Mouse (Mus musculus) CH12.LX (cell line): ENCODE measurements at regions not wholly inside any gene's neighbourhood (a gene's known extent, or its start where the extent isn't known, plus 50 kb on each side); places are given as distances from the start of the nearest gene placed in this dataset.

Experiments used
- DNase-seq: peaks from one replicate; pipeline ENCODE4 v3.0.0-alpha.2; 2013; ENCODE audit errors: extremely low read depth
- H3K27ac ChIP-seq: 2 replicates; pipeline ENCODE4 v1.5.1; 2012; ENCODE audit warnings: low read depth, mild to moderate bottlenecking, control low read depth, moderate library complexity; ENCODE audit not compliant: insufficient read depth
- H3K27me3 ChIP-seq: replicated peaks from 2 replicates; pipeline ENCODE3; 2012; ENCODE audit warnings: inconsistent platforms
- H3K36me3 ChIP-seq, 2 experiments: replicated peaks in 1 of 2; 2 replicates each; pipeline versions ENCODE3 to v1.6.1; 2012; ENCODE audit warnings: inconsistent platforms in 1 of 2, low read length in 1 of 2, mild to moderate bottlenecking in 1 of 2, mixed read lengths in 1 of 2, moderate library complexity in 1 of 2; ENCODE audit not compliant: control insufficient read depth in 1 of 2, insufficient read depth in 1 of 2
- H3K4me1 ChIP-seq, 2 experiments: 2 replicates each; pipeline ENCODE4 v1.6.1; 2012; ENCODE audit warnings: inconsistent platforms in 1 of 2, moderate library complexity in 1 of 2; ENCODE audit not compliant: insufficient read depth in 2 of 2, control insufficient read depth in 1 of 2
- H3K4me2 ChIP-seq: 2 replicates; pipeline ENCODE4 v1.6.1; 2012; ENCODE audit warnings: low read depth, mild to moderate bottlenecking, control low read depth; ENCODE audit not compliant: poor library complexity, insufficient read depth, severe bottlenecking
- H3K4me3 ChIP-seq, 3 experiments: fragments of 150-350 bp in 1 of 3; sonication (generic) in 1 of 3; replicated peaks in 1 of 3; 2 replicates each; pipeline versions ENCODE3 to v1.5.1; 2011 to 2012; ENCODE audit warnings: low read depth in 2 of 3, low read length in 2 of 3, mild to moderate bottlenecking in 2 of 3, moderate library complexity in 2 of 3, control low read depth in 1 of 3, improper control_type of control experiment in 1 of 3, inconsistent platforms in 1 of 3, mixed read lengths in 1 of 3; ENCODE audit not compliant: poor library complexity in 1 of 3
- H3K79me2 ChIP-seq: replicated peaks from 2 replicates; pipeline ENCODE4 v1.6.1; 2012; ENCODE audit warnings: mild to moderate bottlenecking, moderate library complexity; ENCODE audit not compliant: control insufficient read depth, poor library complexity, insufficient read depth, severe bottlenecking; ENCODE audit errors: extremely low read depth
- H3K9ac ChIP-seq: 2 replicates; pipeline ENCODE4 v1.6.1; 2012; ENCODE audit warnings: low read depth, mild to moderate bottlenecking, control low read depth, moderate library complexity; ENCODE audit not compliant: insufficient read depth
- H3K9me3 ChIP-seq: replicated peaks from 2 replicates; pipeline ENCODE3; 2012; ENCODE audit warnings: low read length, inconsistent platforms, mixed read lengths
- BHLHE40 ChIP-seq: IDR thresholded peaks from 2 replicates; pipeline ENCODE4 v1.6.1; 2011; ENCODE audit warnings: mild to moderate bottlenecking, low read depth, low read length, improper control_type of control experiment
- CHD2 ChIP-seq: IDR thresholded peaks from 2 replicates; pipeline ENCODE4 v1.6.1; 2011; ENCODE audit warnings: low read length, improper control_type of control experiment
- CTCF ChIP-seq, 2 experiments: IDR thresholded peaks in 1 of 2; conservative IDR thresholded peaks in 1 of 2; 2 replicates each; pipeline ENCODE4 v1.5.1; 2011 to 2012; ENCODE audit warnings: low read depth in 2 of 2, low read length in 2 of 2, improper control_type of control experiment in 1 of 2, inconsistent platforms in 1 of 2, mild to moderate bottlenecking in 1 of 2, moderate library complexity in 1 of 2
- ELF1 ChIP-seq: IDR thresholded peaks from 2 replicates; pipeline ENCODE4 v1.6.1; 2014; ENCODE audit warnings: low read depth, mild to moderate bottlenecking, inconsistent platforms, low read length, improper control_type of control experiment
- EP300 ChIP-seq: IDR thresholded peaks from 2 replicates; pipeline ENCODE4 v1.6.1; 2011; ENCODE audit warnings: low read length, improper control_type of control experiment
- ETS1 ChIP-seq: conservative IDR thresholded peaks from 2 replicates; pipeline ENCODE4 v1.6.1; 2012; ENCODE audit warnings: low read depth, mild to moderate bottlenecking, inconsistent platforms, low read length, improper control_type of control experiment, moderate library complexity
- GABPA ChIP-seq: IDR thresholded peaks from 2 replicates; pipeline ENCODE4 v1.6.1; 2012; ENCODE audit warnings: low read depth, low read length, improper control_type of control experiment, inconsistent platforms; ENCODE audit not compliant: insufficient replicate concordance
- HCFC1 ChIP-seq: IDR thresholded peaks from 2 replicates; pipeline ENCODE4 v1.6.1; 2012; ENCODE audit warnings: low read depth, mild to moderate bottlenecking, inconsistent platforms, low read length, improper control_type of control experiment
- JUN ChIP-seq: IDR thresholded peaks from 2 replicates; pipeline ENCODE4 v1.6.1; 2011; ENCODE audit warnings: low read depth, mild to moderate bottlenecking, low read length, improper control_type of control experiment, moderate library complexity; ENCODE audit not compliant: insufficient read depth
- KAT2A ChIP-seq: IDR thresholded peaks from 2 replicates; pipeline ENCODE4 v1.6.1; 2012; ENCODE audit warnings: low read length, improper control_type of control experiment, inconsistent platforms; ENCODE audit not compliant: insufficient replicate concordance
- MAZ ChIP-seq: IDR thresholded peaks from 2 replicates; pipeline ENCODE4 v1.6.1; 2012; ENCODE audit warnings: low read depth, mild to moderate bottlenecking, inconsistent platforms, low read length, improper control_type of control experiment, moderate library complexity
- MEF2A ChIP-seq: IDR thresholded peaks from 2 replicates; pipeline ENCODE4 v1.6.1; 2014; ENCODE audit warnings: low read depth, mild to moderate bottlenecking, inconsistent platforms, low read length, improper control_type of control experiment, borderline replicate concordance
- MXI1 ChIP-seq: IDR thresholded peaks from 2 replicates; pipeline ENCODE4 v1.6.1; 2011; ENCODE audit warnings: mild to moderate bottlenecking, low read depth, low read length, improper control_type of control experiment
- MYC ChIP-seq: IDR thresholded peaks from 2 replicates; pipeline ENCODE4 v1.6.1; 2011; ENCODE audit warnings: low read depth, mild to moderate bottlenecking, improper control_type of control experiment, low read length
- NELFE ChIP-seq: IDR thresholded peaks from 2 replicates; pipeline ENCODE4 v1.6.1; 2011; ENCODE audit warnings: low read depth, low read length, improper control_type of control experiment
- NRF1 ChIP-seq: IDR thresholded peaks from 2 replicates; pipeline ENCODE4 v1.6.1; 2014; ENCODE audit warnings: low read depth, mild to moderate bottlenecking, inconsistent platforms, low read length, improper control_type of control experiment, moderate library complexity
- POLR2A ChIP-seq: IDR thresholded peaks from 2 replicates; pipeline ENCODE4 v1.6.1; 2011; ENCODE audit warnings: low read depth, mild to moderate bottlenecking, improper control_type of control experiment, low read length
- POLR2AphosphoS2 ChIP-seq: IDR thresholded peaks from 2 replicates; pipeline ENCODE4 v1.6.1; 2011; ENCODE audit warnings: low read depth, low read length, improper control_type of control experiment
- SIN3A ChIP-seq: IDR thresholded peaks from 2 replicates; pipeline ENCODE4 v1.6.1; 2012; ENCODE audit warnings: low read length, improper control_type of control experiment, inconsistent platforms
- SMC3 ChIP-seq: IDR thresholded peaks from 2 replicates; pipeline ENCODE4 v1.6.1; 2011; ENCODE audit warnings: low read depth, low read length, improper control_type of control experiment
- TBP ChIP-seq: conservative IDR thresholded peaks from 2 replicates; pipeline ENCODE4 v1.6.1; 2011; ENCODE audit warnings: low read depth, low read length, improper control_type of control experiment
- UBTF ChIP-seq: IDR thresholded peaks from 2 replicates; pipeline ENCODE4 v1.6.1; 2012; ENCODE audit warnings: low read depth, mild to moderate bottlenecking, inconsistent platforms, low read length, improper control_type of control experiment, moderate library complexity
- USF1 ChIP-seq: IDR thresholded peaks from 2 replicates; pipeline ENCODE4 v1.6.1; 2014; ENCODE audit warnings: low read depth, mild to moderate bottlenecking, inconsistent platforms, low read length, improper control_type of control experiment
- ZC3H11A ChIP-seq: IDR thresholded peaks from 2 replicates; pipeline ENCODE4 v1.6.1; 2012; ENCODE audit warnings: low read depth, mild to moderate bottlenecking, inconsistent platforms, low read length, improper control_type of control experiment
- ZKSCAN1 ChIP-seq: IDR thresholded peaks from 2 replicates; pipeline ENCODE4 v1.6.1; 2012; ENCODE audit warnings: low read depth, inconsistent platforms, low read length, improper control_type of control experiment, borderline replicate concordance
- dilution Hi-C: fragments of 300-500 bp; cut with MboI; formaldehyde crosslinking; loops from 2 replicates; pipeline ENCODE4 v1.14.3; 2020; ENCODE audit warnings: low sequenced_read_pairs; ENCODE audit not compliant: extremely low pct_unique_long_range_greater_than_20kb, extremely low pct_ligation_motif_present
- in situ Hi-C: fragments of 300-500 bp; cut with MboI; formaldehyde crosslinking; loops from 3 replicates; pipeline ENCODE4 v1.14.3; 2019; ENCODE audit warnings: low sequenced_read_pairs, low pct_ligation_motif_present, low pct_unique_long_range_greater_than_20kb, mixed read lengths

GRCm38 (mm10) chr12:50839391-50839790 lies 190.5 kb upstream of the Prkd1 start:
- Histone ChIP-seq H3K4me1 (no peaks in the 10 kb centered on the region), H3K36me3 (no peaks in the 10 kb centered on the region), H3K9me3 (peaks cover 19% of the 10 kb centered on the region), H3K27me3 (no peaks in the 10 kb centered on the region), H3K79me2 (no peaks in the 10 kb centered on the region), H3K4me2 (no peak overlapping the region), H3K27ac (no peak overlapping the region), H3K9ac (no peak overlapping the region), H3K4me3 (no peak overlapping the region)
- in situ Hi-C loops (no loop called here), dilution Hi-C loops (no loop called here)
- no peak for TF ChIP-seq NELFE
- no peak for TF ChIP-seq ZC3H11A
- TF ChIP-seq KAT2A: no peak
- no peak for TF ChIP-seq BHLHE40
- TF ChIP-seq CHD2: no peak
- no peak for TF ChIP-seq ZKSCAN1
- TF ChIP-seq USF1: no peak
- no peak for TF ChIP-seq UBTF
- no peak for TF ChIP-seq EP300
- TF ChIP-seq GABPA: no peak
- TF ChIP-seq NRF1: no peak
- TF ChIP-seq MYC: no peak
- no peak for TF ChIP-seq ELF1
- DNase-seq: no peak

GRCm38 (mm10) chr12:50808731-50809281 lies 159.9 kb upstream of the Prkd1 start:
- DNase-seq: no peak
- dilution Hi-C loops (no loop called here), in situ Hi-C loops (no loop called here)
- no peak overlapping the region for H3K27ac ChIP-seq
- no peak overlapping the region for H3K9ac ChIP-seq
- no peaks in the 10 kb centered on the region for H3K36me3 ChIP-seq
- no peak overlapping the region for H3K4me3 ChIP-seq
- TF ChIP-seq MYC: no peak
- no peak for TF ChIP-seq POLR2AphosphoS2
- no peak for TF ChIP-seq CTCF (conservative IDR thresholded peaks at IDR 0.05 in 1 of 2, IDR thresholded peaks at IDR 0.05 in 1 of 2; ENCODE audit: low read depth in 2 of 2, low read length in 2 of 2)
- TF ChIP-seq GABPA: no peak
- no peak for TF ChIP-seq CHD2
- no peak for TF ChIP-seq HCFC1
- no peak for TF ChIP-seq POLR2A
- TF ChIP-seq ZC3H11A: no peak
- TF ChIP-seq TBP: no peak
- TF ChIP-seq MXI1: no peak
- no peak for TF ChIP-seq ETS1
- no peak for TF ChIP-seq MEF2A
- TF ChIP-seq KAT2A: no peak
- no peak for TF ChIP-seq JUN
- no peak for TF ChIP-seq SMC3
- TF ChIP-seq MAZ: no peak
- TF ChIP-seq ZKSCAN1: no peak
- TF ChIP-seq SIN3A: no peak
- no peak for TF ChIP-seq NELFE
- H3K79me2 ChIP-seq: no peaks in the 10 kb centered on the region
- H3K4me2 ChIP-seq: no peak overlapping the region
- H3K9me3 ChIP-seq: peaks cover 41% of the 10 kb centered on the region
- no peaks in the 10 kb centered on the region for H3K27me3 ChIP-seq
- H3K4me1 ChIP-seq: no peaks in the 10 kb centered on the region
